Mouse (Mus musculus) heart, embryonic 10.5 days (tissue): Measurements from ENCODE around the gene Prdx3. TPM values are rescaled to one million over a fixed set of nuclear protein-coding genes. Genes with fewer than 3 reads are reported as not detected.
"Not testable (repeated sequence)": the region's sequence is repeated elsewhere in the genome, so short reads cannot be mapped to it uniquely, and the experiment has no call there.

ENCODE experiments used
- DNase-seq: peaks from one replicate; pipeline ENCODE4 v3.0.0-alpha.2; 2017; ENCODE audit warnings: low spot score
- H3K27ac ChIP-seq: fragments of 300-500 bp; sonication (generic); 2 replicates; pipeline ENCODE4 v1.5.1; 2016; ENCODE audit warnings: mild to moderate bottlenecking
- H3K27me3 ChIP-seq: fragments of 300-500 bp; sonication (generic); 2 replicates; pipeline ENCODE4 v1.6.1; 2016; ENCODE audit warnings: mild to moderate bottlenecking; ENCODE audit not compliant: poor library complexity, insufficient read depth, severe bottlenecking
- H3K36me3 ChIP-seq: fragments of 300-500 bp; sonication (generic); 2 replicates; pipeline ENCODE4 v1.6.1; 2016; ENCODE audit warnings: mild to moderate bottlenecking, moderate library complexity
- H3K4me1 ChIP-seq: fragments of 300-500 bp; sonication (generic); 2 replicates; pipeline ENCODE4 v1.6.1; 2016; ENCODE audit warnings: mild to moderate bottlenecking
- H3K4me3 ChIP-seq: fragments of 300-500 bp; sonication (generic); 2 replicates; pipeline ENCODE4 v1.5.1; 2016; ENCODE audit warnings: mild to moderate bottlenecking, moderate library complexity
- H3K9me3 ChIP-seq: fragments of 300-500 bp; sonication (generic); 2 replicates; pipeline ENCODE4 v1.6.1; 2016; ENCODE audit warnings: mild to moderate bottlenecking, moderate library complexity
- WGBS: fragments of 180-500 bp; shearing (Covaris S2); methylation state at CpG from one replicate; pipeline ENCODE4 v1.1.7; 2016; 5-methylcytosine and 5-hydroxymethylcytosine counted together
- polyA plus RNA-seq: library from polyadenylated mRNA; unstranded; fragments of >200 nt; fragmentation: Nextera tagmentation; extraction: Ambion mirVana; gene quantifications from 2 replicates; pipeline ENCODE4 v1.2.1, GENCODE M21; 2016

The Prdx3 gene
- polyA plus RNA-seq, 1 experiment from 2014 or later: 181 TPM

- WGBS: under 1% methylated on average over 40 of the region's 41 CpGs
- H3K9me3 ChIP-seq: no peaks in the 10 kb centered on the region
- H3K4me1 ChIP-seq: peaks cover 19% of the 10 kb centered on the region
- H3K36me3 ChIP-seq: no peaks in the 10 kb centered on the region
- peak; percentile 87 for DNase-seq
- peak overlapping the region; percentile 86 for H3K4me3 ChIP-seq
- peak overlapping the region; percentile 96 for H3K27ac ChIP-seq
- no peaks in the 10 kb centered on the region for H3K27me3 ChIP-seq
Measured at GRCm38 (mm10) chr19:60890391-60891122, 16.2 kb upstream of the Prdx3 start.

- DNase-seq: peak; percentile 97
- H3K27me3 ChIP-seq: no peaks in the 10 kb centered on the region
- peaks cover 14% of the 10 kb centered on the region for H3K4me1 ChIP-seq
- no peaks in the 10 kb centered on the region for H3K36me3 ChIP-seq
- H3K4me3 ChIP-seq: peak within 1 kb of the TSS; percentile 86
- WGBS: under 1% methylated on average over 55 of the region's 55 CpGs
- H3K27ac ChIP-seq: peak within 1 kb of the TSS; percentile 96
- no peaks in the 10 kb centered on the region for H3K9me3 ChIP-seq
Measured at GRCm38 (mm10) chr19:60889714-60890315, 15.5 kb upstream of the Prdx3 start, which contains the start of gene Grk5. TSS of gene Grk5 (plus strand) at chr19:60889749.

- Histone ChIP-seq H3K4me3 (peak overlapping the region; percentile 86), H3K36me3 (no peaks in the 10 kb centered on the region), H3K27me3 (no peaks in the 10 kb centered on the region), H3K27ac (peak overlapping the region; percentile 96), H3K9me3 (no peaks in the 10 kb centered on the region), H3K4me1 (peaks cover 14% of the 10 kb centered on the region)
- WGBS: 10% methylated on average over 17 of the region's 17 CpGs
- peak; percentile 90 for DNase-seq
Measured at GRCm38 (mm10) chr19:60889101-60889713, 14.9 kb upstream of the Prdx3 start.

- H3K4me1 ChIP-seq: peaks cover 14% of the 10 kb centered on the region
- no peak overlapping the region for H3K4me3 ChIP-seq
- H3K36me3 ChIP-seq: no peaks in the 10 kb centered on the region
- WGBS: 73% methylated on average over 2 of the region's 2 CpGs
- H3K27me3 ChIP-seq: no peaks in the 10 kb centered on the region
- no peak for DNase-seq
- no peaks in the 10 kb centered on the region for H3K9me3 ChIP-seq
- H3K27ac ChIP-seq: no peak overlapping the region
Measured at GRCm38 (mm10) chr19:60887637-60888036, 13.3 kb upstream of the Prdx3 start.

GRCm38 (mm10) chr19:60883129-60883528 lies 8.8 kb upstream of the Prdx3 start:
- no peak for DNase-seq
- Histone ChIP-seq H3K9me3 (no peaks in the 10 kb centered on the region), H3K27ac (no peak overlapping the region), H3K4me3 (no peak overlapping the region), H3K36me3 (no peaks in the 10 kb centered on the region), H3K4me1 (no peaks in the 10 kb centered on the region), H3K27me3 (no peaks in the 10 kb centered on the region)
- WGBS: 9% methylated on average over 3 of the region's 3 CpGs

- Histone ChIP-seq H3K36me3 (peaks cover 29% of the 10 kb centered on the region), H3K4me1 (peaks cover 17% of the 10 kb centered on the region), H3K27ac (peak overlapping the region; percentile 93), H3K27me3 (no peaks in the 10 kb centered on the region), H3K9me3 (no peaks in the 10 kb centered on the region), H3K4me3 (peak overlapping the region; percentile 78)
- WGBS: 17% methylated on average over 4 of the region's 4 CpGs
- DNase-seq: no peak
Measured at GRCm38 (mm10) chr19:60873501-60873900, 855 bp downstream of the Prdx3 start.

- H3K4me1 ChIP-seq: peaks cover 17% of the 10 kb centered on the region
- 0 out of 2 replicates have a peak overlapping the region, but pooled peaks have one; percentile 1 for H3K27ac ChIP-seq
- H3K4me3 ChIP-seq: 0 out of 2 replicates have a peak overlapping the region, but pooled peaks have one; percentile 12
- WGBS: 11% methylated on average over 1 of the region's 1 CpGs
- no peaks in the 10 kb centered on the region for H3K9me3 ChIP-seq
- DNase-seq: no peak
- H3K27me3 ChIP-seq: no peaks in the 10 kb centered on the region
- H3K36me3 ChIP-seq: peaks cover 39% of the 10 kb centered on the region
Measured at GRCm38 (mm10) chr19:60872272-60872671, 2.1 kb downstream of the Prdx3 start.

- Histone ChIP-seq H3K27me3 (no peaks in the 10 kb centered on the region), H3K9me3 (no peaks in the 10 kb centered on the region), H3K4me1 (peaks cover 17% of the 10 kb centered on the region), H3K27ac (no peak overlapping the region), H3K36me3 (peaks cover 46% of the 10 kb centered on the region), H3K4me3 (no peak overlapping the region)
- DNase-seq: no peak
- WGBS: 90% methylated on average over 5 of the region's 5 CpGs
Measured at GRCm38 (mm10) chr19:60871366-60871765, 3.0 kb downstream of the Prdx3 start.

- H3K36me3 ChIP-seq: peaks cover 51% of the 10 kb centered on the region
- no peak for DNase-seq
- H3K27ac ChIP-seq: no peak overlapping the region
- WGBS: 91% methylated on average over 1 of the region's 1 CpGs
- no peak overlapping the region for H3K4me3 ChIP-seq
- no peaks in the 10 kb centered on the region for H3K27me3 ChIP-seq
- H3K9me3 ChIP-seq: no peaks in the 10 kb centered on the region
- peaks cover 17% of the 10 kb centered on the region for H3K4me1 ChIP-seq
Measured at GRCm38 (mm10) chr19:60870489-60870888, 3.9 kb downstream of the Prdx3 start.

GRCm38 (mm10) chr19:60866169-60866568 lies 8.2 kb downstream of the Prdx3 start:
- peaks cover 66% of the 10 kb centered on the region for H3K36me3 ChIP-seq
- H3K4me1 ChIP-seq, DNase-seq, H3K4me3 ChIP-seq, H3K9me3 ChIP-seq, H3K27ac ChIP-seq, H3K27me3 ChIP-seq: not testable (repeated sequence)
- 92% methylated on average over 4 of the region's 4 CpGs for WGBS

GRCm38 (mm10) chr19:60860868-60861700 lies 13.3 kb downstream of the Prdx3 start, which contains the start of gene Sfxn4:
TSS of gene Sfxn4 (minus strand) at chr19:60861479.
- H3K4me1 ChIP-seq: no peaks in the 10 kb centered on the region
- H3K36me3 ChIP-seq: peaks cover 29% of the 10 kb centered on the region
- WGBS: 4% methylated on average over 30 of the region's 30 CpGs
- no peaks in the 10 kb centered on the region for H3K27me3 ChIP-seq
- no peaks in the 10 kb centered on the region for H3K9me3 ChIP-seq
- H3K4me3 ChIP-seq: peak within 1 kb of the TSS; percentile 71
- H3K27ac ChIP-seq: peak within 1 kb of the TSS; percentile 87
- peak; percentile 97 for DNase-seq

- no peak overlapping the region for H3K4me3 ChIP-seq
- no peaks in the 10 kb centered on the region for H3K9me3 ChIP-seq
- H3K36me3 ChIP-seq: peaks cover 9% of the 10 kb centered on the region
- no peak overlapping the region for H3K27ac ChIP-seq
- H3K27me3 ChIP-seq: no peaks in the 10 kb centered on the region
- H3K4me1 ChIP-seq: no peaks in the 10 kb centered on the region
- no peak for DNase-seq
Measured at GRCm38 (mm10) chr19:60845731-60846130, 28.6 kb downstream of the Prdx3 start.
